Comparison of ENCODE assay signal across 9 mouse cellular contexts in genomic region chr3:66982181-66982911, GRCm38 (mm10). TPM values are rescaled to one million over a fixed set of nuclear protein-coding genes. Genes with fewer than 3 reads are reported as not detected.
DNase-seq lines count a peak whose midpoint lies in the region; ATAC-seq and TF ChIP-seq lines count a peak whose summit lies in the region.
"Had no signal": no experiment of that assay in that cellular context is flagged by ENCODE, and none has a peak within 500 bp of the region (broad histone marks: within the 10 kb centered on the region; RNA-seq: fewer than 3 reads in every experiment).

No protein-coding gene starts in this region.

- no peaks in the 10 kb centered on the region for H3K9me3 ChIP-seq in midbrain, embryonic 13.5 days

- H3K27ac ChIP-seq in kidney, adult 2 months (ENCODE audit: insufficient read depth, low read depth, low read length) = no peak overlapping the region
- peak overlapping the region; percentile 91 for H3K27ac ChIP-seq in midbrain, embryonic 13.5 days

- peak overlapping the region; percentile 59 for H3K9ac ChIP-seq in midbrain, embryonic 13.5 days (replicated peaks)

- H3K4me2 ChIP-seq in midbrain, embryonic 13.5 days (replicated peaks) = peak overlapping the region; percentile 63

- no peak overlapping the region for H3K4me3 ChIP-seq in kidney, adult 2 months (ENCODE audit: insufficient read depth, low read depth, low read length)
- peak overlapping the region; percentile 61 for H3K4me3 ChIP-seq in midbrain, embryonic 13.5 days (replicated peaks)
- H3K4me3 ChIP-seq: erythroblast, embryonic 14.5 days had no signal

- 0 out of 2 replicates have a peak, but pooled peaks cover 3% of the 10 kb centered on the region for H3K4me1 ChIP-seq in kidney, adult 2 months (ENCODE audit: control insufficient read depth, insufficient read depth, low read length)
- peaks cover 36% of the 10 kb centered on the region for H3K4me1 ChIP-seq in midbrain, embryonic 13.5 days (replicated peaks)

- no peaks in the 10 kb centered on the region for H3K36me3 ChIP-seq in kidney, adult 2 months (ENCODE audit: control insufficient read depth, insufficient read depth, low read length)
- H3K36me3 ChIP-seq in midbrain, embryonic 13.5 days = no peaks in the 10 kb centered on the region

- TF ChIP-seq CTCF in kidney, adult 2 months (conservative IDR thresholded peaks at IDR 0.05; ENCODE audit: insufficient read depth, insufficient read length, low read depth, low read length) = no peak

- peak; percentile 53 for ATAC-seq in activated CD4-positive, CD25-positive, alpha-beta regulatory T cell, adult 4 months
- peak; percentile 37 for ATAC-seq in midbrain, embryonic 13.5 days

- 3% methylated on average over 29 of the region's 29 CpGs for WGBS in kidney, adult 2 months
- under 1% methylated on average over 29 of the region's 29 CpGs for WGBS in midbrain, embryonic 13.5 days

- DNase-seq in ovary, adult 18-20 months (ENCODE audit: low spot score) = peak; percentile 6
- no peak for DNase-seq in ovary, postnatal 14 days (ENCODE audit: low spot score)
- peak; percentile 31 for DNase-seq in gastrocnemius, postnatal 14 days
- peak; percentile 40 for DNase-seq in kidney, adult 2 months
- peak; percentile 53 to 56 for DNase-seq in thymus, postnatal 36 days
- DNase-seq in layer of hippocampus, adult 11-12 months (ENCODE audit: low spot score) = no peak

- intact Hi-C loops in gastrocnemius, postnatal 14 days (cut with DNase I; ENCODE audit: low total_unique reads) = no loop called here

- peaks cover 7% of the 10 kb centered on the region for H3K27me3 ChIP-seq in kidney, adult 2 months (replicated peaks; ENCODE audit: control insufficient read depth, insufficient read depth, low read length)
- H3K27me3 ChIP-seq in midbrain, embryonic 13.5 days = peaks cover 49% of the 10 kb centered on the region

- TF ChIP-seq POLR2A in kidney, adult 2 months (IDR thresholded peaks at IDR 0.05; ENCODE audit: low read depth, low read length) = no peak

RNA-seq across cellular contexts. Expression of gene Shox2, which starts 0.8 kb away (rescaled TPM):
- not detected for polyA plus RNA-seq in activated CD4-positive, CD25-positive, alpha-beta regulatory T cell, adult 4 months (2017; shearing (Covaris generic))
- total RNA-seq in gastrocnemius, postnatal 14 days (2021) = 1 to 10 TPM; 4.3 TPM
- 0.20 TPM in 1 of 2 replicates, not detected in the other for polyA plus RNA-seq in kidney, adult 2 months (2012; rRNA removed)
- 90.2 and 104 TPM in 2 replicates for polyA plus RNA-seq in midbrain, embryonic 13.5 days (2015; fragmentation: Nextera tagmentation; extraction: Ambion mirVana)
- polyA plus RNA-seq: erythroblast, embryonic 14.5 days had no signal

RNA-seq across cellular contexts. Expression of gene Rsrc1, which starts 1.2 kb away (rescaled TPM):
- 10 to 100 TPM; 32.0 to 42.4 TPM for polyA plus RNA-seq in activated CD4-positive, CD25-positive, alpha-beta regulatory T cell, adult 4 months (2017; shearing (Covaris generic))
- total RNA-seq in gastrocnemius, postnatal 14 days (2021) = 10 to 100 TPM; 17.0 to 19.1 TPM
- 3.7 and 4.4 TPM in 2 replicates for polyA plus RNA-seq in kidney, adult 2 months (2012; rRNA removed)
- 44.6 and 49.5 TPM in 2 replicates for polyA plus RNA-seq in midbrain, embryonic 13.5 days (2015; fragmentation: Nextera tagmentation; extraction: Ambion mirVana)

Comparison
In these comparisons a context has a peak if more than half of its experiments do, and no peak if none do; other contexts are left out.
1. DNase-seq: peak in ovary, adult 18-20 months (single experiment), gastrocnemius, postnatal 14 days (single experiment), kidney, adult 2 months (single experiment) and thymus, postnatal 36 days (2 of 2); none in ovary, postnatal 14 days (single experiment) and layer of hippocampus, adult 11-12 months (single experiment).
2. RNA of gene Shox2, which starts 0.8 kb away (polyA plus RNA-seq): 90.2 to 104 TPM in midbrain, embryonic 13.5 days; 0.20 TPM in kidney, adult 2 months and not detected in activated CD4-positive, CD25-positive, alpha-beta regulatory T cell, adult 4 months; every median in the first group is over 10 times any median in the second.